Mouse (Mus musculus) hindbrain, embryonic 12.5 days (tissue): ENCODE results near the gene Skap2. TPM values are rescaled to one million over a fixed set of nuclear protein-coding genes. Genes with fewer than 3 reads are reported as not detected.

ENCODE experiments used
- ATAC-seq: fragments of 200-750 bp; cut with Nextera tagmentation; 2 replicates; pipeline ENCODE4 v1.8.0; 2017; ENCODE audit warnings: moderate TSS enrichment; ENCODE audit not compliant: low FRiP score
- H3K27ac ChIP-seq: fragments of 300-500 bp; sonication (generic); 2 replicates; pipeline ENCODE4 v1.5.1; 2016; ENCODE audit warnings: mild to moderate bottlenecking
- H3K27me3 ChIP-seq: fragments of 300-500 bp; sonication (generic); 2 replicates; pipeline ENCODE4 v1.6.1; 2016; ENCODE audit warnings: mild to moderate bottlenecking
- H3K36me3 ChIP-seq: fragments of 300-500 bp; sonication (generic); 2 replicates; pipeline ENCODE4 v1.6.1; 2016; ENCODE audit warnings: mild to moderate bottlenecking
- H3K4me1 ChIP-seq: fragments of 300-500 bp; sonication (generic); 2 replicates; pipeline ENCODE4 v1.6.1; 2016
- H3K4me2 ChIP-seq: fragments of 300-500 bp; sonication (generic); replicated peaks from 2 replicates; pipeline ENCODE4 v1.6.1; 2016; ENCODE audit warnings: mild to moderate bottlenecking
- H3K4me3 ChIP-seq: fragments of 300-500 bp; sonication (generic); 2 replicates; pipeline ENCODE4 v1.5.1; 2016; ENCODE audit warnings: mild to moderate bottlenecking
- H3K9ac ChIP-seq: fragments of 300-500 bp; sonication (generic); 2 replicates; pipeline ENCODE4 v1.6.1; 2016; ENCODE audit warnings: mild to moderate bottlenecking, moderate library complexity
- H3K9me3 ChIP-seq: fragments of 300-500 bp; sonication (generic); replicated peaks from 2 replicates; pipeline ENCODE4 v1.6.1; 2016; ENCODE audit warnings: mild to moderate bottlenecking
- WGBS: fragments of 180-500 bp; shearing (Covaris S2); methylation state at CpG from one replicate; pipeline ENCODE4 v1.1.7; 2016; 5-methylcytosine and 5-hydroxymethylcytosine counted together
- polyA plus RNA-seq: library from polyadenylated mRNA; unstranded; fragments of >200 nt; fragmentation: Nextera tagmentation; extraction: Ambion mirVana; gene quantifications from 2 replicates; pipeline ENCODE4 v1.2.1, GENCODE M21; 2016

Skap2 gene
- polyA plus RNA-seq, 1 experiment from 2014 or later, result 24.4 TPM

- Histone ChIP-seq H3K27me3 (no peaks in the 10 kb centered on the region), H3K4me2 (no peak overlapping the region), H3K9me3 (no peaks in the 10 kb centered on the region), H3K9ac (no peak overlapping the region), H3K4me3 (no peak overlapping the region), H3K4me1 (0 out of 2 replicates have a peak, but pooled peaks cover 2% of the 10 kb centered on the region), H3K27ac (no peak overlapping the region), H3K36me3 (no peaks in the 10 kb centered on the region)
- no peak for ATAC-seq
Observed at GRCm38 (mm10) chr6:51908495-51908894, 103.9 kb downstream of the Skap2 start.

- Histone ChIP-seq H3K9me3 (no peaks in the 10 kb centered on the region), H3K27me3 (no peaks in the 10 kb centered on the region), H3K4me2 (no peak overlapping the region), H3K27ac (no peak overlapping the region), H3K36me3 (no peaks in the 10 kb centered on the region), H3K4me3 (no peak overlapping the region), H3K9ac (no peak overlapping the region), H3K4me1 (0 out of 2 replicates have a peak, but pooled peaks cover 2% of the 10 kb centered on the region)
- 59% methylated on average over 4 of the region's 4 CpGs for WGBS
- ATAC-seq, result no peak
Observed at GRCm38 (mm10) chr6:51905659-51906058, 106.7 kb downstream of the Skap2 start.

GRCm38 (mm10) chr6:51901544-51901943 is 110.8 kb downstream of the Skap2 start:
- no peak for ATAC-seq
- WGBS, result 83% methylated on average over 1 of the region's 1 CpGs
- no peak overlapping the region for H3K4me3 ChIP-seq
- H3K36me3 ChIP-seq, result no peaks in the 10 kb centered on the region
- no peak overlapping the region for H3K27ac ChIP-seq
- no peak overlapping the region for H3K4me2 ChIP-seq
- H3K27me3 ChIP-seq, result no peaks in the 10 kb centered on the region
- H3K9me3 ChIP-seq, result no peaks in the 10 kb centered on the region
- no peak overlapping the region for H3K9ac ChIP-seq
- 0 out of 2 replicates have a peak, but pooled peaks cover 2% of the 10 kb centered on the region for H3K4me1 ChIP-seq

GRCm38 (mm10) chr6:51898318-51898994 is 113.9 kb downstream of the Skap2 start:
- Histone ChIP-seq H3K36me3 (no peaks in the 10 kb centered on the region), H3K9ac (no peak overlapping the region), H3K4me3 (no peak overlapping the region), H3K9me3 (no peaks in the 10 kb centered on the region), H3K4me1 (no peaks in the 10 kb centered on the region), H3K27me3 (no peaks in the 10 kb centered on the region), H3K27ac (no peak overlapping the region), H3K4me2 (no peak overlapping the region)
- ATAC-seq, result no peak
- WGBS, result 71% methylated on average over 8 of the region's 8 CpGs

GRCm38 (mm10) chr6:51895753-51896152 is 116.6 kb downstream of the Skap2 start:
- Histone ChIP-seq H3K27ac (no peak overlapping the region), H3K4me3 (no peak overlapping the region), H3K36me3 (no peaks in the 10 kb centered on the region), H3K4me2 (no peak overlapping the region), H3K4me1 (no peaks in the 10 kb centered on the region), H3K27me3 (no peaks in the 10 kb centered on the region), H3K9ac (no peak overlapping the region), H3K9me3 (no peaks in the 10 kb centered on the region)
- WGBS, result 84% methylated on average over 3 of the region's 3 CpGs
- no peak for ATAC-seq

GRCm38 (mm10) chr6:51894717-51895116 is 117.6 kb downstream of the Skap2 start:
- no peak overlapping the region for H3K27ac ChIP-seq
- no peak for ATAC-seq
- 90% methylated on average over 3 of the region's 3 CpGs for WGBS
- no peaks in the 10 kb centered on the region for H3K36me3 ChIP-seq
- H3K4me1 ChIP-seq, result no peaks in the 10 kb centered on the region
- no peak overlapping the region for H3K4me3 ChIP-seq
- no peak overlapping the region for H3K4me2 ChIP-seq
- no peaks in the 10 kb centered on the region for H3K9me3 ChIP-seq
- no peak overlapping the region for H3K9ac ChIP-seq
- no peaks in the 10 kb centered on the region for H3K27me3 ChIP-seq

- H3K4me2 ChIP-seq, result no peak overlapping the region
- H3K4me3 ChIP-seq, result no peak overlapping the region
- H3K27ac ChIP-seq, result no peak overlapping the region
- no peak overlapping the region for H3K9ac ChIP-seq
- no peak for ATAC-seq
- no peaks in the 10 kb centered on the region for H3K36me3 ChIP-seq
- no peaks in the 10 kb centered on the region for H3K4me1 ChIP-seq
- H3K9me3 ChIP-seq, result no peaks in the 10 kb centered on the region
- WGBS, result 81% methylated on average over 5 of the region's 5 CpGs
- H3K27me3 ChIP-seq, result no peaks in the 10 kb centered on the region
Observed at GRCm38 (mm10) chr6:51890356-51890755, 122.0 kb downstream of the Skap2 start.

- Histone ChIP-seq H3K9ac (no peak overlapping the region), H3K27me3 (no peaks in the 10 kb centered on the region), H3K4me1 (no peaks in the 10 kb centered on the region), H3K4me2 (no peak overlapping the region), H3K36me3 (no peaks in the 10 kb centered on the region), H3K27ac (no peak overlapping the region), H3K9me3 (no peaks in the 10 kb centered on the region), H3K4me3 (no peak overlapping the region)
- 74% methylated on average over 4 of the region's 4 CpGs for WGBS
- ATAC-seq, result no peak
Observed at GRCm38 (mm10) chr6:51889824-51890223, 122.5 kb downstream of the Skap2 start.

- no peak overlapping the region for H3K4me2 ChIP-seq
- H3K4me3 ChIP-seq, result no peak overlapping the region
- WGBS, result 46% methylated on average over 3 of the region's 3 CpGs
- no peaks in the 10 kb centered on the region for H3K27me3 ChIP-seq
- H3K27ac ChIP-seq, result no peak overlapping the region
- no peaks in the 10 kb centered on the region for H3K36me3 ChIP-seq
- H3K9me3 ChIP-seq, result no peaks in the 10 kb centered on the region
- no peak for ATAC-seq
- H3K4me1 ChIP-seq, result no peaks in the 10 kb centered on the region
- no peak overlapping the region for H3K9ac ChIP-seq
Observed at GRCm38 (mm10) chr6:51886902-51887431, 125.4 kb downstream of the Skap2 start.

GRCm38 (mm10) chr6:51882880-51883274 is 129.5 kb downstream of the Skap2 start:
- Histone ChIP-seq H3K9me3 (no peaks in the 10 kb centered on the region), H3K36me3 (no peaks in the 10 kb centered on the region), H3K9ac (no peak overlapping the region), H3K4me3 (no peak overlapping the region), H3K27me3 (no peaks in the 10 kb centered on the region), H3K4me2 (no peak overlapping the region), H3K4me1 (0 out of 2 replicates have a peak, but pooled peaks cover 6% of the 10 kb centered on the region), H3K27ac (no peak overlapping the region)
- 67% methylated on average over 5 of the region's 5 CpGs for WGBS
- no peak for ATAC-seq

GRCm38 (mm10) chr6:51882266-51882879 is 130.0 kb downstream of the Skap2 start:
- no peak overlapping the region for H3K9ac ChIP-seq
- no peak overlapping the region for H3K4me3 ChIP-seq
- ATAC-seq, result no peak
- WGBS, result 69% methylated on average over 17 of the region's 17 CpGs
- no peak overlapping the region for H3K4me2 ChIP-seq
- no peaks in the 10 kb centered on the region for H3K36me3 ChIP-seq
- H3K9me3 ChIP-seq, result no peaks in the 10 kb centered on the region
- H3K4me1 ChIP-seq, result 0 out of 2 replicates have a peak, but pooled peaks cover 6% of the 10 kb centered on the region
- no peak overlapping the region for H3K27ac ChIP-seq
- no peaks in the 10 kb centered on the region for H3K27me3 ChIP-seq

- Histone ChIP-seq H3K27me3 (no peaks in the 10 kb centered on the region), H3K36me3 (no peaks in the 10 kb centered on the region), H3K27ac (no peak overlapping the region), H3K9me3 (no peaks in the 10 kb centered on the region), H3K4me2 (no peak overlapping the region), H3K9ac (no peak overlapping the region), H3K4me3 (no peak overlapping the region), H3K4me1 (peaks cover 11% of the 10 kb centered on the region; the same call in 1 of the 2 replicates)
- 60% methylated on average over 13 of the region's 13 CpGs for WGBS
- no peak for ATAC-seq
Observed at GRCm38 (mm10) chr6:51881181-51881968, 131.0 kb downstream of the Skap2 start.
